Mouse (Mus musculus) limb, embryonic 11.5 days (tissue): ENCODE data around the gene Tmem39a. TPM values are rescaled to one million over a fixed set of nuclear protein-coding genes. Genes with fewer than 3 reads are reported as not detected.
A peak's percentile ranks its signal among the peaks of the same experiment; 100 is the strongest.

Experiments
- ATAC-seq: fragments of 200-750 bp; cut with Nextera tagmentation; 2 replicates; pipeline ENCODE4 v1.8.0; 2017; ENCODE audit warnings: low read depth; ENCODE audit not compliant: insufficient number of reproducible peaks, low FRiP score, low TSS enrichment
- DNase-seq: peaks from one replicate; pipeline ENCODE4 v3.0.0-alpha.2; 2015; ENCODE audit warnings: low spot score
- H3K27ac ChIP-seq: fragments of 300-500 bp; sonication (generic); replicated peaks from 2 replicates; pipeline ENCODE4 v1.5.1; 2014; ENCODE audit warnings: low read depth, mild to moderate bottlenecking, low read length
- H3K27me3 ChIP-seq: fragments of 300-500 bp; sonication (generic); 2 replicates; pipeline ENCODE4 v1.6.1; 2014; ENCODE audit warnings: mild to moderate bottlenecking, low read length, mixed read lengths; ENCODE audit not compliant: control insufficient read depth, insufficient read depth
- H3K36me3 ChIP-seq: fragments of 300-500 bp; sonication (generic); 2 replicates; pipeline ENCODE4 v1.6.1; 2014; ENCODE audit warnings: mild to moderate bottlenecking, low read length, moderate library complexity, mixed read lengths; ENCODE audit not compliant: control insufficient read depth, insufficient read depth
- H3K4me1 ChIP-seq: fragments of 300-500 bp; sonication (generic); 2 replicates; pipeline ENCODE4 v1.6.1; 2014; ENCODE audit warnings: low read length, mixed read lengths; ENCODE audit not compliant: control insufficient read depth, insufficient read depth
- H3K4me2 ChIP-seq: fragments of 300-500 bp; sonication (generic); 2 replicates; pipeline ENCODE4 v1.6.1; 2014; ENCODE audit warnings: low read depth, mild to moderate bottlenecking, moderate library complexity; ENCODE audit not compliant: severe bottlenecking
- H3K4me3 ChIP-seq: fragments of 300-500 bp; sonication (generic); 2 replicates; pipeline ENCODE4 v1.5.1; 2014; ENCODE audit warnings: low read depth, low read length
- H3K9ac ChIP-seq: fragments of 300-500 bp; sonication (generic); 2 replicates; pipeline ENCODE4 v1.6.1; 2014; ENCODE audit warnings: mild to moderate bottlenecking, low read length
- H3K9me3 ChIP-seq: fragments of 300-500 bp; sonication (generic); 2 replicates; pipeline ENCODE4 v1.6.1; 2016; ENCODE audit warnings: low read length; ENCODE audit not compliant: control insufficient read depth
- WGBS: fragments of 180-500 bp; shearing (Covaris S2); extraction: QIAGEN DNeasy Blood & Tissue Kit; methylation state at CpG from one replicate; pipeline ENCODE4 v1.1.7; 2014; 5-methylcytosine and 5-hydroxymethylcytosine counted together
- polyA plus RNA-seq: library from polyadenylated mRNA; unstranded; fragments of >200 nt; fragmentation: Nextera tagmentation; extraction: Ambion mirVana; gene quantifications from 2 replicates; pipeline ENCODE4 v1.2.1, GENCODE M21; 2014

The Tmem39a gene
- polyA plus RNA-seq, 1 experiment from 2014 or later = 135 TPM

GRCm38 (mm10) chr16:38594435-38594834 lies 35.9 kb downstream of the Tmem39a start:
- DNase-seq (no peak), ATAC-seq (no peak)
- H3K36me3 ChIP-seq = no peaks in the 10 kb centered on the region; the same call in 1 of the 2 replicates
- no peaks in the 10 kb centered on the region for H3K9me3 ChIP-seq
- WGBS = 83% methylated on average over 1 of the region's 1 CpGs
- H3K4me2 ChIP-seq = no peak overlapping the region
- no peaks in the 10 kb centered on the region for H3K27me3 ChIP-seq
- H3K9ac ChIP-seq = no peak overlapping the region
- H3K27ac ChIP-seq = no peak overlapping the region
- no peaks in the 10 kb centered on the region for H3K4me1 ChIP-seq
- no peak overlapping the region for H3K4me3 ChIP-seq

GRCm38 (mm10) chr16:38596099-38596498 lies 37.6 kb downstream of the Tmem39a start:
- Histone ChIP-seq H3K4me3 (no peak overlapping the region), H3K36me3 (no peaks in the 10 kb centered on the region; the same call in 1 of the 2 replicates), H3K9ac (no peak overlapping the region), H3K27me3 (no peaks in the 10 kb centered on the region), H3K4me2 (no peak overlapping the region), H3K27ac (no peak overlapping the region), H3K9me3 (no peaks in the 10 kb centered on the region), H3K4me1 (no peaks in the 10 kb centered on the region)
- WGBS = 88% methylated on average over 2 of the region's 2 CpGs
- no peak for DNase-seq
- ATAC-seq = no peak

- Histone ChIP-seq H3K9ac (no peak overlapping the region), H3K4me3 (no peak overlapping the region), H3K27ac (no peak overlapping the region), H3K9me3 (no peaks in the 10 kb centered on the region), H3K4me1 (no peaks in the 10 kb centered on the region), H3K4me2 (no peak overlapping the region), H3K36me3 (no peaks in the 10 kb centered on the region; the same call in 1 of the 2 replicates), H3K27me3 (no peaks in the 10 kb centered on the region)
- DNase-seq = no peak
- 96% methylated on average over 2 of the region's 2 CpGs for WGBS
- no peak for ATAC-seq
Measured at GRCm38 (mm10) chr16:38596651-38597050, 38.2 kb downstream of the Tmem39a start.

GRCm38 (mm10) chr16:38598986-38599680 lies 40.6 kb downstream of the Tmem39a start:
- Histone ChIP-seq H3K27ac (no peak overlapping the region), H3K9ac (no peak overlapping the region), H3K4me2 (no peak overlapping the region), H3K27me3 (no peaks in the 10 kb centered on the region), H3K4me1 (no peaks in the 10 kb centered on the region), H3K36me3 (no peaks in the 10 kb centered on the region), H3K9me3 (no peaks in the 10 kb centered on the region), H3K4me3 (no peak overlapping the region)
- WGBS = 59% methylated on average over 11 of the region's 11 CpGs
- DNase-seq (no peak), ATAC-seq (no peak)

GRCm38 (mm10) chr16:38602989-38603804 lies 44.7 kb downstream of the Tmem39a start:
- Histone ChIP-seq H3K9me3 (no peaks in the 10 kb centered on the region), H3K4me1 (no peaks in the 10 kb centered on the region), H3K27ac (no peak overlapping the region), H3K4me3 (no peak overlapping the region), H3K36me3 (no peaks in the 10 kb centered on the region), H3K4me2 (no peak overlapping the region), H3K27me3 (no peaks in the 10 kb centered on the region), H3K9ac (no peak overlapping the region)
- no peak for DNase-seq
- 0 out of 2 replicates have a peak, but pooled peaks have one; percentile 21 for ATAC-seq
- 46% methylated on average over 11 of the region's 11 CpGs for WGBS

- ATAC-seq (no peak), DNase-seq (no peak)
- H3K36me3 ChIP-seq = no peaks in the 10 kb centered on the region
- H3K27me3 ChIP-seq = no peaks in the 10 kb centered on the region
- 0 out of 2 replicates have a peak, but pooled peaks cover 4% of the 10 kb centered on the region for H3K9me3 ChIP-seq
- H3K4me3 ChIP-seq = no peak overlapping the region
- no peak overlapping the region for H3K4me2 ChIP-seq
- H3K4me1 ChIP-seq = no peaks in the 10 kb centered on the region
- H3K9ac ChIP-seq = no peak overlapping the region
- WGBS = 85% methylated on average over 7 of the region's 7 CpGs
- no peak overlapping the region for H3K27ac ChIP-seq
Measured at GRCm38 (mm10) chr16:38606509-38606908, 48.0 kb downstream of the Tmem39a start.

GRCm38 (mm10) chr16:38608687-38609086 lies 50.2 kb downstream of the Tmem39a start:
- Histone ChIP-seq H3K4me1 (no peaks in the 10 kb centered on the region), H3K27me3 (no peaks in the 10 kb centered on the region), H3K4me2 (no peak overlapping the region), H3K9me3 (0 out of 2 replicates have a peak, but pooled peaks cover 4% of the 10 kb centered on the region), H3K4me3 (no peak overlapping the region), H3K27ac (no peak overlapping the region), H3K9ac (no peak overlapping the region), H3K36me3 (no peaks in the 10 kb centered on the region)
- ATAC-seq = no peak
- no peak for DNase-seq
- WGBS = 75% methylated on average over 12 of the region's 12 CpGs

- Histone ChIP-seq H3K9ac (no peak overlapping the region), H3K27ac (no peak overlapping the region), H3K4me1 (no peaks in the 10 kb centered on the region), H3K27me3 (no peaks in the 10 kb centered on the region), H3K36me3 (no peaks in the 10 kb centered on the region), H3K4me3 (no peak overlapping the region), H3K4me2 (no peak overlapping the region), H3K9me3 (0 out of 2 replicates have a peak, but pooled peaks cover 4% of the 10 kb centered on the region)
- ATAC-seq = no peak
- DNase-seq = no peak
- 75% methylated on average over 18 of the region's 18 CpGs for WGBS
Measured at GRCm38 (mm10) chr16:38609092-38609491, 50.6 kb downstream of the Tmem39a start.
